Mouse (Mus musculus): Measurements from ENCODE around the gene Csf2rb2.
"Not testable (repeated sequence)": the region's sequence is repeated elsewhere in the genome, so short reads cannot be mapped to it uniquely, and the experiment has no call there.

Csf2rb2 gene

GRCm38 (mm10) chr15:78305341-78305933 is at the start of gene Csf2rb2:
Csf2rb2 (minus strand) TSS chr15:78305721.
- no peak for DNase-seq (ENCODE audit: low spot score)

DNA sequence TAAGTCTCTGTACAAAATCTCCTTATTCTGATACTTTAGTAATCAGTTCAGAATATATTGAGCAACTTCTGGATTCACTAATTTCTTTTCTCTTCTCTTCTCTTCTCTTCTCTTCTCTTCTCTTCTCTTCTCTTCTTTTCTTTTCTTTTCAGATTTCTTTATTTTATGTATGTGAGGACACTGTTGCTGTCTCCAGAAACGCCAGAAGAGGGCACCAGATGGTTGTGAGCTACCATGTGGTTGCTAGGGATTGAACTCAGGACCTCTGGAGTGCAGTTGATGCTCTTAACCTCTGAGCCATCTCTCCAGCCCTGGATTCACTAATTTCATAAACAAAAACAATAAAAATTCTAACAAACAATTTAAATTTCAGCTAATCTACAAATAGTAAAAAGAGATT is 49.4 kb upstream of the Csf2rb2 start:
- peak; percentile 61 for DNase-seq (ENCODE audit: low spot score)

DNA sequence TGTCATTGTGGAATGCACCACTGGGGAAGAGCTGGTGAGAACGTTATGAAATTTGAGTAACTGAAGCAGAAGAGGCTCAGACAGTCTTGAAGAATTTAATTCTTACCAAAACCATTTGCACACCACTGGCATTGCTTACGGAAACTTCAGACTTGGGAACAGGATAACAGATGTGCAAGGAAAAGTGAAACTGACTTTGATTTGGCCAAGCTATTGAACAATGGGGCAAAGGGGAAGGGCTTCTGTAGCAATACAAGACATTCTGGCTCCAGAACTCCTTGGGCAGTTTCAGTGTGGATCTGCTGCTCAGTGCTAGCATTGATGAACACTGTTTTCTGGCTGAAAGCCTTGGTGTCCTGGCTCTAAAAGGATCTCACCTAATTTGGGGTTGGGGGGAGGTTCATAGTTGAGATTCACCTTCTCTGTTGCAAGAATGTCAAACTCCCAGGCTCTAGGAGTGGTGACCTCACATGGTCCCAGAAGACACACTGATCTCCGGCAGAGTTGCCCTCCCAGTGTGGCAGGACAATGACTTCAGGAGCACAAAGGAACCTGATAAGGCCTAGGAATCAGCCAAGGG is 46.2 kb upstream of the Csf2rb2 start:
- DNase-seq (ENCODE audit: low spot score), result no peak

GRCm38 (mm10) chr15:78344567-78344966 is 39.0 kb upstream of the Csf2rb2 start:
- no peak for DNase-seq (ENCODE audit: low spot score)

- DNase-seq (ENCODE audit: low spot score), result no peak
Observed at GRCm38 (mm10) chr15:78343683-78344082, 38.2 kb upstream of the Csf2rb2 start.

- DNase-seq (ENCODE audit: low spot score), result not testable (repeated sequence)
Observed at GRCm38 (mm10) chr15:78340919-78341318, 35.4 kb upstream of the Csf2rb2 start.

GRCm38 (mm10) chr15:78339627-78340423 is 34.3 kb upstream of the Csf2rb2 start:
- DNase-seq (ENCODE audit: low spot score), result peak; percentile 52

GRCm38 (mm10) chr15:78334380-78334779 is 28.9 kb upstream of the Csf2rb2 start:
- DNase-seq (ENCODE audit: low spot score), result no peak

GRCm38 (mm10) chr15:78332981-78333380 is 27.5 kb upstream of the Csf2rb2 start:
- no peak for DNase-seq (ENCODE audit: low spot score)

- no peak for DNase-seq (ENCODE audit: low spot score)
Observed at GRCm38 (mm10) chr15:78331523-78332340, 26.2 kb upstream of the Csf2rb2 start.

DNA sequence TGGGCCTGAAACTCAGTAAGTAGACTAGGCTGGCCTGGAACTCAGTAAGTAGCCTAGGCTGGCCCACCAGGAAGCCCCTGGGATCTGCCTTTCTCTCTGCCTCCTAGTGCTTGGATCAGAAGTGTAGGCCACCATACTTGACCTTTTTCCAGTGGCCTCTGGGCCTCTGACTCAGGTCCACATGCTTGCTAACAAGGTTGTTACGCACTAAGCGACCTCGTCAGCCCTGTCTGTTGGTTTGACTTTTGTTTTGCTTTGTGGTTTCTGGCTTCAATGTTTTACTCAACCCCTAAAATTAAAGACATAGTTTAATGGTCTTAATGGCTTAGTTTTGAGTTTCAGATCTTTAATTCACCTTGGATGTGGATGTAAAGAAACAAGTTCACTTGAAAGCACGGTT is 25.2 kb upstream of the Csf2rb2 start:
- no peak for DNase-seq (ENCODE audit: low spot score)

DNA sequence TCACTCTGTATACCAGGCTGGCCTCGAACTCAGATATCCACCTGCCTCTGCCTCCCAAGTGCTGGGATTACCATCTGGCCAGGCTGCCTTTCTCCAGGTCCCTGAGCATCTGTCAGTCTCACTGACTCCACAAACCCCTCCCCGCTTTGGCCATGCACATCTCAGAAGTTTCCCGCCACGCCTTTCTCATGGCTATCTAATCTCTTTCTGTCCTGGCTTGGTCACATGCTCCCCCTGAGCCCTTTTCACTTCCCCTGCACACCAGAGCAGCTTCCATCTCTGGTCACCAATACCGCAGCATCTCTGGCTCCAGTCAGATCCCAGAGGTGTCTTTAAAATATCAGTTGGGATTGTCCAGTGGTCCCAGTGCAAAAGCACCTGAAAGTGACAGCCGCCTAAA is 24.5 kb upstream of the Csf2rb2 start:
- DNase-seq (ENCODE audit: low spot score), result not testable (repeated sequence)

DNA sequence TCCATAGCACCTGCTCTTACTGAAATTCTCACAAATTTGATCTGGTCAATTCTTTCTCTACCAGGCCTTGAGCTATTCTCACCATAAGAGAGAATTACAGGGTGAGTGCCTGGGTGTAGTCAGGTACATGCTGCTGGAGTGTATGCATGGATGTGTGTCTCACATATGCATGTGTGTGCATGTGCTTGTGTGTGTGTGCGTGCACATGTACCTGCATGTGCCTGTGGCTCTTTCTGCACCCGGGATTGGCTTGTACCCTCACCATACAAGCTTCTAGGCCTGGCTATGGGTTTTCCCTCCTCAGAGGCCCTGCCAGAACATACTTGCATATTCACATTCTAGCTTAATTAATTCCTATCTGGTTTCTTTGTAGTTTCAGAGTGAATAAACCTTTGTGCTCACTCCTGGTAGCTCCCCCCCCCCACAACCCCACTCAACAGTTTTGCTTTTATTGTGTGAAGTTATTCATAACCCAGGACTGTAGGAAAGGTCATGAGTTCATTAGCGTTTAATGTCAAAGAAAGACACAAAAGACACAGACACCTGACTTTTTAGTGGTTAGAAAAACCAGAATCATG is 23.1 kb upstream of the Csf2rb2 start:
- DNase-seq (ENCODE audit: low spot score), result no peak

DNA sequence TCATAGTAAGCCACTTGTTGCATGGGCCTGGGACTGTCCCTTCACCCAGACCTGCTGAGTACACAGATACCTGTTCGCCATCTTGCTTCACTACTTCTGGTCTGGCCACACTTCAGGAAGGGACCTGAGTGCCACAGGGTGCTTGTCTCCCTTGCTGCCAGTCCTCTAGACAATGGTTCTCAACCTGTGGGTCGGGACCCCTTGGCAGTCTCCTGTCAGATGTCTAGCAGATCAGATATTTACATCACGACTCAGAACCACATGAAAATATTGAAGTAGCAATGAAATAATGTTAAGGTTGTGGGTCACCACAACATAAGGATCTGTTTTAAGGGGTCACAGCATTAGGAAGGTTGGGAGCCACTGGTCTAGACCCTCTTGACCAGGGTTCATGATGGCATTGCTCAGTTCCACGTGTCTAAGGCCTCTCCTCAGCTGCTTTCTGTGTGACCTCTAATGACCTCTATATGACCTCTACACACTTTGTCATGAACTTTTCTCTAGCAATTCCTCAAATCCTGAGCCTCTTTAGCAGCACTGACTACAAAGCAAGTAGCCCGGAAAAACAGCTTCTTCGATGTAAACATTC is 22.3 kb upstream of the Csf2rb2 start:
- not testable (repeated sequence) for DNase-seq (ENCODE audit: low spot score)

DNA sequence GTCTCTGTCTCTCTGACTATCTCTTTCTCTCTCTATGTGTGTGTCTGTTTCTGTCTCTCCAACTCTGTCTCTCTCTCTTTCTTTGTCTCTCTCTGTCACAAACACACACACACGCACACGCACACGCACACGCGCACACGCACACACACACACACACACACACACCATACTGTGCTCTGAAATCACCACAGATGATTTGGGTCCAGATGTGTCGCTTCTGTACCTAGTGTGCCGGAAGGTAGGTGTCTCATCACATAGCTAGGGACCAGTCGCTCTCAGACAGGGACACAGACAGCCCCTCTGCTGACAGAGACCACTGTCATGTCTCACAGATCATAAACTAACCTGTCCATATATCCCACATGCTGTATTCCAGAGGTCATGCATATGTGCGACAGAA is 21.2 kb upstream of the Csf2rb2 start:
- no peak for DNase-seq (ENCODE audit: low spot score)

- DNase-seq (ENCODE audit: low spot score), result no peak
Observed at GRCm38 (mm10) chr15:78325671-78326339, 20.3 kb upstream of the Csf2rb2 start, which contains the start of gene Csf2rb. Csf2rb (plus strand) TSS chr15:78325752.

GRCm38 (mm10) chr15:78324294-78324693 is 18.8 kb upstream of the Csf2rb2 start:
- DNase-seq (ENCODE audit: low spot score), result no peak

DNA sequence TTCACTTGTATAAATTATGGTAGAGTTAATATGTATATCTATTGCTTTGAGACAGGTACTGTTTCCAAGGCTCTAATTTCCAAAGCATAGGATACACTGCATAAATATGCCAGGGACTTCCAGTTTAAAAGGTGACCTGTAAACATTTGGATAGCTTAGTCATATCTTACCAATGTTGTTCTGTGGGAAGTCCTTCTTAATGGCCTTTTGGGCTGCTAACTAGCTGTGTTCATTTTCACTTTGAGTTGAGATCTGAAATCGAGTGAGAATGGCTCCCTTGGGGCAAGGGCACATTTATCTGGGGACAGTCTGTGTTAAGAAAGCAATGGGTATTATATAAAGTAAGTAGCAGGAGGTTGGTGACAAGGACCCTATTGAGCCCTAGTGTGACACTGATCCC is 17.8 kb upstream of the Csf2rb2 start:
- no peak for DNase-seq (ENCODE audit: low spot score)

- peak; percentile 80 for DNase-seq (ENCODE audit: low spot score)
Observed at GRCm38 (mm10) chr15:78320825-78321496, 15.4 kb upstream of the Csf2rb2 start.

Measured in urinary bladder, postnatal 14 days (tissue).